Mouse (Mus musculus) limb, embryonic 13.5 days (tissue): ENCODE measurements around the gene Dnajc7. TPM values are rescaled to one million over a fixed set of nuclear protein-coding genes. Genes with fewer than 3 reads are reported as not detected.
"Not testable (repeated sequence)": the region's sequence is repeated elsewhere in the genome, so short reads cannot be mapped to it uniquely, and the experiment has no call there.

Experiments
- ATAC-seq: fragments of 200-750 bp; cut with Nextera tagmentation; 2 replicates; pipeline ENCODE4 v1.8.0; 2017; ENCODE audit warnings: low read depth, moderate number of reproducible peaks, moderate TSS enrichment; ENCODE audit not compliant: low FRiP score
- H3K27ac ChIP-seq: fragments of 300-500 bp; sonication (generic); 2 replicates; pipeline ENCODE4 v1.5.1; 2015; ENCODE audit warnings: inconsistent platforms, mild to moderate bottlenecking, moderate library complexity
- H3K27me3 ChIP-seq: fragments of 300-500 bp; sonication (generic); 2 replicates; pipeline ENCODE4 v1.6.1; 2015; ENCODE audit warnings: mild to moderate bottlenecking, inconsistent platforms
- H3K36me3 ChIP-seq: fragments of 300-500 bp; sonication (generic); 2 replicates; pipeline ENCODE4 v1.6.1; 2015; ENCODE audit warnings: inconsistent platforms, mild to moderate bottlenecking, moderate library complexity
- H3K4me1 ChIP-seq: fragments of 300-500 bp; sonication (generic); 2 replicates; pipeline ENCODE4 v1.6.1; 2015; ENCODE audit warnings: inconsistent platforms
- H3K4me2 ChIP-seq: fragments of 300-500 bp; sonication (generic); replicated peaks from 2 replicates; pipeline ENCODE4 v1.6.1; 2015; ENCODE audit warnings: inconsistent platforms, mild to moderate bottlenecking, moderate library complexity
- H3K4me3 ChIP-seq: fragments of 300-500 bp; sonication (generic); 2 replicates; pipeline ENCODE4 v1.5.1; 2015; ENCODE audit warnings: moderate library complexity, mild to moderate bottlenecking, inconsistent platforms
- H3K9ac ChIP-seq: fragments of 300-500 bp; sonication (generic); 2 replicates; pipeline ENCODE4 v1.6.1; 2015; ENCODE audit warnings: mild to moderate bottlenecking, inconsistent platforms
- H3K9me3 ChIP-seq: fragments of 300-500 bp; sonication (generic); 2 replicates; pipeline ENCODE4 v1.6.1; 2016; ENCODE audit warnings: inconsistent platforms
- WGBS: fragments of 180-500 bp; shearing (Covaris S2); methylation state at CpG from one replicate; pipeline ENCODE4 v1.1.7; 2015; 5-methylcytosine and 5-hydroxymethylcytosine counted together
- polyA plus RNA-seq: library from polyadenylated mRNA; unstranded; fragments of >200 nt; fragmentation: Nextera tagmentation; extraction: Ambion mirVana; gene quantifications from 2 replicates; pipeline ENCODE4 v1.2.1, GENCODE M21; 2015

Gene Dnajc7
- polyA plus RNA-seq, 1 experiment from 2014 or later: 283 TPM

DNA sequence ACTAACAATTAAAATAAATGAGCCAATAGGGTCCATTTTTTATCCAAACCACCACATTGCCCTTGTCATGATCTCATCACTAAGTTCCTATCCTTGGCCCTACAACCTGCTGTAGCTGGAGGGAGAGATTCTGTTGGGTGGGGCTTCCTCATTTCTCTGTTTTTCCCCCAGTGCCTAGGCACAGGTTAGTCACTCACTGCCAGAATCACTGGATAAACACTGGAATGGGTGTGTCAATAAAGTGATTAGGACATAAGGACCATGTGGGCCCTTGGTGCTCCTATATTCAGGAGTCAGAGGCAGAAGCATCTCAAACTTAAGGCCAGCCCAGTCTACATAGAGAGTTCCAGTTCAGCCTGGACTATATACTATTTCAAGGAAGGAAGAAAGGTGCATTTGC, 83.5 kb downstream of the Dnajc7 start:
- H3K27ac ChIP-seq: no peak overlapping the region
- H3K9ac ChIP-seq: no peak overlapping the region
- no peak overlapping the region for H3K4me3 ChIP-seq
- H3K9me3 ChIP-seq: peaks cover 3% of the 10 kb centered on the region; the same call in 1 of the 2 replicates
- H3K27me3 ChIP-seq: no peaks in the 10 kb centered on the region
- no peak overlapping the region for H3K4me2 ChIP-seq
- ATAC-seq: no peak
- H3K36me3 ChIP-seq: no peaks in the 10 kb centered on the region
- no peaks in the 10 kb centered on the region for H3K4me1 ChIP-seq

DNA sequence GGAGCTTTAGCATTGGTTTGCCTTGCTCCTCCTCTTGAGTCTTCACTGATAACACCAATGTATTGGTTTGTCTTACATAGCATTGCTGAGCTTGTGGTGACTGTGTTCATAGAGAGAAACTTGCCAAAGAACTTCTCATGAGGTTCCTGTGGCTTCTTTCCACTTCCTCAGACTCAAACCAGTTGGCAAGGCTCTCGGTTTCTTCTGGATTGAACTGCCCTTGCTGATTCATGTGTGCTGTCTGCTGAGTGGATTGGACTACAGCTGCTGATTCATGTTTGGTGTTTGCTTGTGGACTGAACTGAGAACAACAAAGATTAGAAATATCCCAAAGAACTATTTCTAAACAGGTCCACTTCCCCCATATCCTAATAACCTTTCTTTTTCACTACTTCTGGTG, 84.0 kb downstream of the Dnajc7 start:
- Histone ChIP-seq H3K4me2 (no peak overlapping the region), H3K4me3 (no peak overlapping the region), H3K9ac (no peak overlapping the region), H3K27me3 (no peaks in the 10 kb centered on the region), H3K36me3 (no peaks in the 10 kb centered on the region), H3K9me3 (peaks cover 3% of the 10 kb centered on the region; the same call in 1 of the 2 replicates), H3K27ac (no peak overlapping the region), H3K4me1 (no peaks in the 10 kb centered on the region)
- WGBS: 92% methylated on average over 1 of the region's 1 CpGs
- ATAC-seq: no peak

DNA sequence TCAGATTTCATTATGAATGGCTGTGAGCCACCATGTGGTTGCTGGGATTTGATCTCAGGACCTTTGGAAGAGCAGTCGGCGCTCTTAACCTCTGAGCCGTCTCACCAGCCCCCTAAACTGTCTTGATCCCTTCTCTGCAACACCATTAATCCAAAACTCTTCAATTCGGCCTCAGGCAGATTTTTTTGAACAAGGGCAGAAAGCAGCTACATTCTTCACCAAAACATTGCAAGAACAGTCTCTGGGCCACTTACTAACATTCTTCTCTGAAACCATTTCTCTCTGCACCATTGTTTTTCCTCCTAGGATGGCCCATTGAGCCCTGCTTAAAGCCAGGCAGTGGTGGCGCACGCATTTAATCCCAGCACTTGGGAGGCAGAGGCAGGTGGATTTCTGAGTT, 85.1 kb downstream of the Dnajc7 start:
- H3K27ac ChIP-seq, H3K4me1 ChIP-seq, H3K9ac ChIP-seq, ATAC-seq, H3K36me3 ChIP-seq, H3K27me3 ChIP-seq, H3K9me3 ChIP-seq, H3K4me2 ChIP-seq, H3K4me3 ChIP-seq: not testable (repeated sequence)
- WGBS: 83% methylated on average over 6 of the region's 6 CpGs

- 88% methylated on average over 2 of the region's 2 CpGs for WGBS
- H3K4me2 ChIP-seq, H3K4me1 ChIP-seq, H3K27me3 ChIP-seq, ATAC-seq, H3K9ac ChIP-seq, H3K9me3 ChIP-seq, H3K27ac ChIP-seq, H3K4me3 ChIP-seq, H3K36me3 ChIP-seq: not testable (repeated sequence)
Measured at GRCm38 (mm10) chr11:100534411-100534810, 85.6 kb downstream of the Dnajc7 start.

GRCm38 (mm10) chr11:100533871-100534270, 86.1 kb downstream of the Dnajc7 start:
- 82% methylated on average over 6 of the region's 6 CpGs for WGBS
- Histone ChIP-seq H3K9me3 (peaks cover 3% of the 10 kb centered on the region; the same call in 1 of the 2 replicates), H3K27me3 (no peaks in the 10 kb centered on the region), H3K4me3 (no peak overlapping the region), H3K4me1 (no peaks in the 10 kb centered on the region), H3K36me3 (no peaks in the 10 kb centered on the region), H3K27ac (no peak overlapping the region), H3K9ac (no peak overlapping the region), H3K4me2 (no peak overlapping the region)
- ATAC-seq: no peak

Other genes starting within 250 kb of the Dnajc7 start
- 62.7 and 73.6 TPM in 2 replicates for gene Jup, start 222.4 kb downstream of the Dnajc7 start, polyA plus RNA-seq
- 77.1 and 81.9 TPM in 2 replicates for gene P3h4, start 205.3 kb downstream of the Dnajc7 start, polyA plus RNA-seq
- 169 and 170 TPM in 2 replicates for gene Fkbp10, start 204.5 kb downstream of the Dnajc7 start, polyA plus RNA-seq
- 176 and 181 TPM in 2 replicates for gene Nt5c3b, start 178.4 kb downstream of the Dnajc7 start, polyA plus RNA-seq
- gene Klhl10, start 178.3 kb downstream of the Dnajc7 start, polyA plus RNA-seq: 1.0 and 1.6 TPM in 2 replicates
- 10.8 and 12.6 TPM in 2 replicates for gene Klhl11, start 147.4 kb downstream of the Dnajc7 start, polyA plus RNA-seq
- gene Acly, start 92.2 kb downstream of the Dnajc7 start, polyA plus RNA-seq: 139 and 160 TPM in 2 replicates
- gene Ttc25, start 74.6 kb downstream of the Dnajc7 start, polyA plus RNA-seq: 0.61 and 0.69 TPM in 2 replicates
- gene Cnp, start 45.3 kb downstream of the Dnajc7 start, polyA plus RNA-seq: 31.7 and 33.2 TPM in 2 replicates
- 81.6 and 84.1 TPM in 2 replicates for gene Nkiras2, start 924 bp downstream of the Dnajc7 start, polyA plus RNA-seq
- 0.75 and 1.1 TPM in 2 replicates for gene Zfp385c, start 72.3 kb upstream of the Dnajc7 start, polyA plus RNA-seq
- 2.9 and 3.7 TPM in 2 replicates for gene Dhx58, start 84.1 kb upstream of the Dnajc7 start, polyA plus RNA-seq
- gene Kat2a, start 92.3 kb upstream of the Dnajc7 start, polyA plus RNA-seq: 53.6 and 53.8 TPM in 2 replicates
- gene Hspb9, start 93.7 kb upstream of the Dnajc7 start, polyA plus RNA-seq: 0.46 TPM in 1 of 2 replicates, not detected in the other
- gene Rab5c, start 118.0 kb upstream of the Dnajc7 start, polyA plus RNA-seq: 23.2 and 24.5 TPM in 2 replicates
- not detected in 2 replicates for gene Kcnh4, start 139.8 kb upstream of the Dnajc7 start, polyA plus RNA-seq
- not detected in 2 replicates for gene Hcrt, start 142.8 kb upstream of the Dnajc7 start, polyA plus RNA-seq
- 6.6 and 8.0 TPM in 2 replicates for gene Ghdc, start 150.8 kb upstream of the Dnajc7 start, polyA plus RNA-seq
- gene Stat5b, start 230.6 kb upstream of the Dnajc7 start, polyA plus RNA-seq: 18.9 and 19.8 TPM in 2 replicates
- gene Stat5a, start 239.2 kb upstream of the Dnajc7 start, polyA plus RNA-seq: 5.2 and 5.7 TPM in 2 replicates